Mouse (Mus musculus) forebrain, embryonic 12.5 days (tissue): Measurements from ENCODE around the gene Gdf11. TPM values are rescaled to one million over a fixed set of nuclear protein-coding genes. Genes with fewer than 3 reads are reported as not detected.

Experiments used
- ATAC-seq: fragments of 200-750 bp; cut with Nextera tagmentation; 2 replicates; pipeline ENCODE4 v1.8.0; 2017; ENCODE audit warnings: moderate TSS enrichment; ENCODE audit not compliant: low FRiP score
- H3K27ac ChIP-seq: fragments of 300-500 bp; sonication (generic); 2 replicates; pipeline ENCODE4 v1.5.1; 2016; ENCODE audit warnings: mild to moderate bottlenecking
- H3K27me3 ChIP-seq: fragments of 300-500 bp; sonication (generic); 2 replicates; pipeline ENCODE4 v1.6.1; 2016; ENCODE audit warnings: mild to moderate bottlenecking
- H3K36me3 ChIP-seq: fragments of 300-500 bp; sonication (generic); replicated peaks from 2 replicates; pipeline ENCODE4 v1.6.1; 2016; ENCODE audit warnings: mild to moderate bottlenecking
- H3K4me1 ChIP-seq: fragments of 300-500 bp; sonication (generic); 2 replicates; pipeline ENCODE4 v1.6.1; 2016
- H3K4me2 ChIP-seq: fragments of 300-500 bp; sonication (generic); 2 replicates; pipeline ENCODE4 v1.6.1; 2016; ENCODE audit warnings: mild to moderate bottlenecking, moderate library complexity
- H3K4me3 ChIP-seq: fragments of 300-500 bp; sonication (generic); replicated peaks from 2 replicates; pipeline ENCODE4 v1.5.1; 2016; ENCODE audit warnings: mild to moderate bottlenecking
- H3K9ac ChIP-seq: fragments of 300-500 bp; sonication (generic); 2 replicates; pipeline ENCODE4 v1.6.1; 2016; ENCODE audit warnings: mild to moderate bottlenecking
- H3K9me3 ChIP-seq: fragments of 300-500 bp; sonication (generic); 2 replicates; pipeline ENCODE4 v1.6.1; 2016
- WGBS: fragments of 180-500 bp; shearing (Covaris S2); methylation state at CpG from one replicate; pipeline ENCODE4 v1.1.7; 2016; 5-methylcytosine and 5-hydroxymethylcytosine counted together
- polyA plus RNA-seq: library from polyadenylated mRNA; unstranded; fragments of >200 nt; fragmentation: Nextera tagmentation; extraction: Ambion mirVana; gene quantifications from 2 replicates; pipeline ENCODE4 v1.2.1, GENCODE M21; 2016

The Gdf11 gene
- polyA plus RNA-seq, 1 experiment from 2014 or later: 9.6 TPM

DNA sequence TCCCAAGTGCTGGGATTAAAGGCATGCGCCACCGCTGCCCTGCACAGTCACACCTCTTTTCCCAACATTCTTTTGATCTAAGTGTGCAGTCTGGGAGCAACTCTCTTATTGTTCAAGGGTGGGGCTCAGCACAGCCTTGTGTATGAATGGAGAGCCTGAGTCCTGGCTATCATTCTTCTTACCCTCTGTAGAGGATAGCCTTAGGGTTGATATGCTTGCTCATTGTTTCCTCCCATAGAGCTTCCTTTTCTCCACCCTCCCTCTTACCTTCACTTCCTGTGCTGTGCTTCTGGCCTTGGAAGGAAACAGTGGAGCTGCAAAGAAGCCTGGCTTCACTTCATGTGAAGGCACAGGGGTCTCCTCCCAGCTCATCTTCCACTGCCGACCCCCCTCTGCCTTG is 9.2 kb upstream of the Gdf11 start, which contains the start of gene Cd63:
Cd63 (plus strand) TSS at position 292 of the 400 bp plus-strand sequence.
- no peak for ATAC-seq
- Histone ChIP-seq H3K27me3 (peaks cover 18% of the 10 kb centered on the region), H3K36me3 (no peaks in the 10 kb centered on the region), H3K27ac (no peak within 1 kb of the TSS), H3K4me3 (no peak within 1 kb of the TSS), H3K9ac (no peak within 1 kb of the TSS), H3K4me2 (no peak within 1 kb of the TSS), H3K9me3 (no peaks in the 10 kb centered on the region), H3K4me1 (peaks cover 7% of the 10 kb centered on the region; the same call in 1 of the 2 replicates)
- 81% methylated on average over 3 of the region's 3 CpGs for WGBS

DNA sequence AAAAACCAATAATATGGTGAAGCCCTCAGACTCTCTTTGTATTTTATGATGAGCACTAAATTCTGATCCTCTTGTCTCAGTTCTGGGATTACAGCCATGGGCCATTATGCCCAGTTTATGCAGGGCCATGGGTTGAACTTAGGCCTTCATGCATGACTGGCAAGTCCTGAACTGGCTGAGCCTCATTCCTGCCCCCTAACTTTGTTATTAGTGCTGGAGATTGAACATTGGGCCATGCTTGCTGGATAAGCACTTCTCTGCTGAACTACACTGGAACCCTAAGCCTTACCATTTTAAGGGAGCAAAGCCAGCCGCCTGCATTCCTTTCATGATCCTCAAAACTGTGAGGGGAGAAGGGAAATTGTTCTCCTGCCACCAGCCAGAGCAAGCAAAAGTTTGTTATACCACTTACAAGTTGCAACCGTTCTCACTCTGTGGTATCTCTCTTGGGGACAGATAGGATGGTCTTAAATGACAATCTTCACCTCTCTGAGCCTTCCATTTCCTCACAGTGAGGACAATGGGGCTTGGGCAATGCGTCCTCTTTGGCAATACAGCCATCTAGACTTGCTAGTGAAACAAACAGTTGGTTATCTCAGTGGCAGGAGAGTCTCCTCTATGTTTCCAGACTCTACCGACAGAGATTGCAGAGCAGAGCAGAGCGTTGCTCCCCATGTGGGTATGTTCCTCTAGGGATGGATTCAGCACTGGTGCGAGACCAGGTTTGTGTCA is 8.4 kb upstream of the Gdf11 start:
- Histone ChIP-seq H3K4me1 (peaks cover 9% of the 10 kb centered on the region; the same call in 1 of the 2 replicates), H3K27ac (no peak overlapping the region), H3K4me2 (no peak overlapping the region), H3K4me3 (no peak overlapping the region), H3K9ac (no peak overlapping the region), H3K36me3 (no peaks in the 10 kb centered on the region), H3K27me3 (peaks cover 19% of the 10 kb centered on the region), H3K9me3 (no peaks in the 10 kb centered on the region)
- no peak for ATAC-seq
- WGBS: 82% methylated on average over 6 of the region's 6 CpGs

DNA sequence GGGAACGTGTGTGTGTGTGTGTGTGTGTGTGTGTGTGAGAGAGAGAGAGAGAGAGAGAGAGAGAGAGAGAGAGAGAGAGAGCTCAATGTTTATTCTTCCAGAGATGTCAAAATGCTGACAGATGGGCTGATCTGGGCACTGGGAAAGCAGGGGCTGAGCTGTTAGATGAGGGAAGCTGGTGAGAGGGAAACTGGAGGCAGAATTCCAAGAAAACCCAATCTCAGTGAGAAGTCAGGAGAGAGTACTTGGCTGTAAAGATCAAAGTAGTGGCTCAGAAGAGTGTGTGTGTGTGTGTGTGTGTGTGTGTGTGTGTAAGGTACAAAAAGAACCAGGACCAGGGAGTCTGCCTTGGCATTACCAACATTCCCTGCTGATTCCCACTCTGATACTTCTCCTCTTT is 6.0 kb upstream of the Gdf11 start:
- Histone ChIP-seq H3K4me3 (no peak overlapping the region), H3K36me3 (no peaks in the 10 kb centered on the region), H3K4me2 (no peak overlapping the region), H3K9me3 (no peaks in the 10 kb centered on the region), H3K27ac (no peak overlapping the region), H3K27me3 (peaks cover 25% of the 10 kb centered on the region), H3K9ac (no peak overlapping the region), H3K4me1 (peaks cover 16% of the 10 kb centered on the region)
- 13% methylated on average over 1 of the region's 1 CpGs for WGBS
- ATAC-seq: no peak

DNA sequence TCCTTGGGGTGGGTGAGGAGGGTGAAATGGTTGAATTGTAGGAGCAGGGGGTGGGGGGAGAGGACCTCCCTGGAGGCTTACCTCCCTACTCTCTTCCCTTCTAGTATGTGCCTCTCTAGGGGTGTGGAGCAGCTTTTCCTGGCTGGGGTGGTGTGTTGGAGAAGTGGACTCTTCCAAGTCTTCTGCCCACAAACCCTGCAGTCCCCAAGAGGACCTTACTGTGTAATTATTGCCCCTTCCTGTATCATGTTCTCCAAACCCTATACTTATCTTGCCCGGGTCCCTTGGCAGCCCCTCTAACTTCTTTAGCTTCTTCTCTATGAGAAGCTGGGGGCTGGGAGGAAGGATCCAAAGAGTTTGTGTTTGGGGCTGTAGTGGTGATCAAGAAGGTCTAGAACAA is 5.3 kb upstream of the Gdf11 start:
- WGBS: 37% methylated on average over 1 of the region's 1 CpGs

DNA sequence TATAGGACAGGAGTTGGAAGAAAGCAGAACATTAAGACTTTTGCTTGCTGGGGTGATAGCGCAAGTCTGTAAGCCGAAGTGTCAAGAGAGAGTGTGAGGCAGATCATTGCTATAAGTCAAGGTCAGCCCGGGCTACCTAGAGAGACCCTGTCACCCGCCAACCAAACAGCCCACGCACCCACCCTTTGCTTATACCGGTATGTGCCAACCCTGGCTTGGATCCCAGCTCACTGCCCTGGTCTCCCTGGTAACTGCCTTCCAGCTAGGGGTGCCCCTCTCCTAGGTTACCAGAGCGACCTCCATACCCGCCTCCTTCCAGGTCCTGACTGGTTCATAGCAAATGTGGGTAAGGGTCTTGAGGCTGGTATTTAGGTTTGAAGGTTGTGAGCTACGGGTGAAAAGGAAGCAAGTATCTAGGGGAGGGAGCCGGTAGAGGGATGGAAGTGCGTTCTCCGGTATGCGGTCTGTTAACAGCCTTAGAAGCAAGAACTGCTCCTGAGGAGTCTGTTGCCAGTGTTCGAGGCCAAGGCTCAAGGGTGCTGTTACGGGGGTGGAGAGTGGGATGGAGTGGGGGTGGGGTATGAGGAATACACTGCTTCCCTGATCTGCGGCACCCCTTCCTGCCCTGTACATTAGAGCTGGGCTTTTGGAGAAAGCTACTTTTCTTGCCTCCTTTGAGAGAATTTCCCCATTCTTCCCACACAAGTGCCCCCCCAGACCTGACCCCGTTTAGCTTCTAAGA is 4.6 kb upstream of the Gdf11 start:
- H3K4me3 ChIP-seq: no peak overlapping the region

More for the DNA sequence above, 5.3 kb upstream of the Gdf11 start:
- Histone ChIP-seq H3K4me3 (no peak overlapping the region), H3K36me3 (no peaks in the 10 kb centered on the region), H3K4me1 (peaks cover 20% of the 10 kb centered on the region), H3K9me3 (no peaks in the 10 kb centered on the region), H3K4me2 (0 out of 2 replicates have a peak overlapping the region, but pooled peaks have one; percentile 22), H3K27ac (no peak overlapping the region), H3K9ac (no peak overlapping the region), H3K27me3 (peaks cover 25% of the 10 kb centered on the region)
- no peak for ATAC-seq

DNA sequence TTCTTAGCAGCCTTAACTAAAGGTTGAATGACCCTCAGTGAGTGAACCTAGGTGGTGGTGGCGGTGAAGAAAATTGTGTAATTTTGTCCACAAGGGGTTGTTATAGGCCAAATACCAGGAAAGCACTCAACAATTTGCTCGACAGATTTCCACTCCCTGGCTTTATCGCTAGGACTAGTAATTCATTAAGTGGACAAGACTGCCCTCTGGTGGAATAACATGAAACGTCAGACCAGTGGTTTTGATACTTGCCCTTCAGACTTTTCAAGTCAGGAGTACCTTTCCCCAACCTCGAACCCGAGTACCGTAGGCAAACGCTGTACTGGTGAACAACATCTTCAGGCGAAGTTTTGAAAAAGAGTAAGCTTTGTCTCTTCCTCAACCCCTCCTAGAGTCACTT is 3.9 kb upstream of the Gdf11 start:
- under 1% methylated on average over 9 of the region's 9 CpGs for WGBS

More for the DNA sequence above, 4.6 kb upstream of the Gdf11 start:
- H3K9me3 ChIP-seq: no peaks in the 10 kb centered on the region
- WGBS: 3% methylated on average over 17 of the region's 17 CpGs
- peaks cover 20% of the 10 kb centered on the region for H3K4me1 ChIP-seq
- no peak overlapping the region; the same call in 1 of the 2 replicates for H3K9ac ChIP-seq
- peaks cover 25% of the 10 kb centered on the region for H3K27me3 ChIP-seq
- no peaks in the 10 kb centered on the region for H3K36me3 ChIP-seq
- no peak overlapping the region for H3K27ac ChIP-seq
- peak overlapping the region; percentile 22 for H3K4me2 ChIP-seq
- no peak for ATAC-seq

DNA sequence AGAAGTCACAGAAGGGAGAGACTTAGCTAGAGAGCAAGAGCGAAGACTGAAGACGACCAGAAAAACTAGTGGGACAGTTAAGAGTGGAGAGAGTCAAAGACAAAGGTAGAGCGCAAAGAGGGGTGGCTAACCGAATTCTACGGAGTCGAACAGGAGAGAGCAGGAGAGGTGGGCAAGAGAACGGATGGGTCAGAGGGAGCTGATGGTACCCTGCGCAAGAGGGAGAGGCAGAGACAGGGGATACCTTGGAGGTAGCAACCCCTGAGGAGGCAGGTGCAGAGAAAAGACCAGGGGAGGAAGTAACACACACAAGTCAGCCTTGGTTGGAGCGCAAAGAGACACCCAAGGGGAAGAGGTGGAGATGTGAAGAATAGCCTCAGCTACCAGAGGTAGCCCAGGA is 728 bp upstream of the Gdf11 start:
- Histone ChIP-seq H3K4me1 (peaks cover 51% of the 10 kb centered on the region), H3K4me3 (peak overlapping the region; percentile 78), H3K9ac (peak overlapping the region; percentile 84), H3K9me3 (no peaks in the 10 kb centered on the region), H3K27me3 (peaks cover 22% of the 10 kb centered on the region), H3K4me2 (peak overlapping the region; percentile 91), H3K27ac (peak overlapping the region; percentile 95), H3K36me3 (peaks cover 8% of the 10 kb centered on the region)
- peak; percentile 18 for ATAC-seq
- WGBS: under 1% methylated on average over 9 of the region's 9 CpGs

More for the DNA sequence above, 3.9 kb upstream of the Gdf11 start:
- H3K9ac ChIP-seq: no peak overlapping the region
- peaks cover 25% of the 10 kb centered on the region for H3K27me3 ChIP-seq
- H3K4me1 ChIP-seq: peaks cover 23% of the 10 kb centered on the region
- no peak overlapping the region for H3K27ac ChIP-seq
- H3K9me3 ChIP-seq: no peaks in the 10 kb centered on the region
- H3K4me2 ChIP-seq: peak overlapping the region; percentile 22
- no peak overlapping the region for H3K4me3 ChIP-seq
- no peaks in the 10 kb centered on the region for H3K36me3 ChIP-seq
- ATAC-seq: no peak

DNA sequence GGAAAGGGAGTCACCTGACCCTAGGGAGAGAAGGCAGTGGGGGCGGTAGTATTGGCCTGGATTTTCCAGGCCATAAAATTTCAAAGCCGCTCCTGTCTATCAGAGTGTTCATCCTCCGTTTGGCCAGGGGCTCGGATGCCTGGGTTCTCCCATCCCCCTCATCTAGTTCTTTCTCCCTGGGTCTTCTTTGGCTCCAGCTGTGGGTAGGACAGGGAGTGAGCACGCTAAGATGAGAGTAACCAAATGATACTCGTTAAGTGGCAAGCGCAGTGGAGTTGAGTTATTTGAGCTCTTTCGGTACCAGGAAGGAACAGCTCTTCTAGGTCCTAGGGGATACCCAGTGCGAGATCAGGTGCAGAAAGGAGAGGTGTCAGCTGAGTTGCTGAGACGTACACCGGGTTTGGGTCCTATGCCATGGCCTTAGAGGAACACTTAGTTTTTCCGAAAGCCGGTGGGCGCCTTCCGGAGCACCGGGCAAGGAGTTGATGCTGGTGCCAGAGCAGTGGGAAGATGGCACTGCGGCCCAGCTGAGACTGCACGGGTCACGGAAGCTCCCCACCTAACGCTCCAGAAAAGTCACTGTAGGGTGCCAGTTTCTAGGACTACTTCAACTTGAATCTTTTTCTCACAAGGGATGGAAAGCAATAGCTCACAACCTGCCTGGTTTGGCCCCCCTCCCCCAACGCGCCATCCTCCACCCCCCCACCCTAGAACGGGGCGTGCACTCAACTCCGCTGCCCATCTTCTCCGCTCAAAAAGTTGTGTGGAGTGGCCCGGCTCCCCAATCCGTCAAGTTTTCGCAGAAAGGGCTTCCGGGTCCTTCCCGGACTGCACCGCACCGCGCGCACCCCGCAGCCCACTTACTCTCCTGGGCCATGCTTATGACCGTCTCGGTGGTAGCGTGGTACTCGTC is 879 bp downstream of the Gdf11 start:
- Histone ChIP-seq H3K4me2 (peak overlapping the region; percentile 91), H3K9ac (peak overlapping the region; percentile 84), H3K27me3 (peaks cover 7% of the 10 kb centered on the region), H3K4me3 (peak overlapping the region; percentile 78), H3K27ac (peak overlapping the region; percentile 95), H3K9me3 (no peaks in the 10 kb centered on the region), H3K4me1 (peaks cover 44% of the 10 kb centered on the region), H3K36me3 (peaks cover 24% of the 10 kb centered on the region)
- ATAC-seq: no peak; the same call in 1 of the 2 replicates
- under 1% methylated on average over 40 of the region's 40 CpGs for WGBS

DNA sequence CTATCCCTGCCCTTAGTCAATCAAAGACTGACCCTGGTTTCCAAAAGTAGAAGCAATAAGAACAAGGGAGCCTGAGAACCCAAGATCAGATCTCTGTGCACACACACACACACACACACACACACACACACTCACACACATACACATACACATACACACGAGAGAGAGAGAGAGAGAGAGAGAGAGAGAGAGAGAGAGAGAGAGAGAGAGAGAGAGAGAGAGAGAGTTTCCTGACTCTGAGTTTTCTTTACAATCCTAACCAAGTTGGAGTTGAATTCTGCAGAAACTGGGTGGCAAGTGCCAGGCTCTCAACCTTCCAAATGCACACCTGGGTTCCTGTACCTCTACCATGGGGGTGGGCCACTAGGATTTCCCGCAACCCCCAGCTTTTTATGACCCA is 1.7 kb downstream of the Gdf11 start:
- Histone ChIP-seq H3K4me1 (peaks cover 42% of the 10 kb centered on the region), H3K27ac (peak overlapping the region; percentile 95), H3K36me3 (peaks cover 32% of the 10 kb centered on the region), H3K4me3 (peak overlapping the region; percentile 78), H3K9ac (peak overlapping the region; percentile 84), H3K9me3 (no peaks in the 10 kb centered on the region), H3K27me3 (peaks cover 6% of the 10 kb centered on the region), H3K4me2 (peak overlapping the region; percentile 91)
- WGBS: 0% methylated on average over 2 of the region's 2 CpGs
- ATAC-seq: no peak

DNA sequence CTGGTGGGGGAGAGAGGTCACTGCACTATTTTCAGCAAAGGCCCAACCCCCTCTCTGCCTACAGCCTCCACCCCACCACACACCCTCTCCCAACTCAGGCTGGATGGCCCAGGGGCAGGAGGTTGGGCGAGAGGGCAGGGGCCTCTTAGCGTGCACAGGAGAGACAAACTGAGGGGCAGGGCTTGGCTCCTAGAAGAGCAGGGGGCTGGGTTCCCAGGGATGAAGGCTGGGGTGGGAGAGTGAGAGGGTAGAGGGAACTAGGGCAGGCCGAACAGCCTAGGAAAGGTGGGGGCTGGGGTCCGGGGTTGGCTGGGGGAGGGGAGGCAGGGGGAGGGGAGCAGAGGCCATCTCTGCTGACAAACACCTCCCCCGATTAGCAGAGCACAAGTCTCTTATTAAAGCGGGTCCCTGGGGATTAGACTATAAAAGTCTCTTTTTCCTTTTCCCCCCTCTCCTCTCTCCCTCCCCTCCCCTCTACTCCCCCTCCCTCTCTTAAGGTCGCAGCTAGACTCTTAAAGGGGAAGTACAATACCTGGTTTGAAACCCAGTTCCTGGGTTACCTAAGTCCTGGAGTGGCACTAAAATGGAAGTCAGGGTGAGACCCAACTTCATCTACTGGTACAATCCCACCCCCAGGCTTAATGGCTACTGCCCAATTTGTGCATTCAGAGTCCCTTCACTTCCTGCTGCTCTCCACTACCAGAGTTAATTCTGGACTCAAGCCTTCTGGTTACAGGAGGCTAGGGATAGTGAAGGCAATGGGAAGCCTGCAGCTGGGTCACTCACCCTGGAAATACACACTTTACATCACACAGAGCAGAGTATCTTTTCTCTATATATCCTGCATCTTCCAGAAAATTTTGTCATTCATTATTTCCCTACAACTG is 2.3 kb downstream of the Gdf11 start:
- peaks cover 2% of the 10 kb centered on the region; the same call in 1 of the 2 replicates for H3K27me3 ChIP-seq
- H3K4me1 ChIP-seq: peaks cover 42% of the 10 kb centered on the region
- peak overlapping the region; percentile 78 for H3K4me3 ChIP-seq
- peak overlapping the region; percentile 95 for H3K27ac ChIP-seq
- H3K9me3 ChIP-seq: no peaks in the 10 kb centered on the region
- WGBS: 3% methylated on average over 7 of the region's 7 CpGs
- H3K9ac ChIP-seq: peak overlapping the region; percentile 84
- peak overlapping the region; percentile 91 for H3K4me2 ChIP-seq
- peak; percentile 47 for ATAC-seq
- H3K36me3 ChIP-seq: peaks cover 35% of the 10 kb centered on the region

DNA sequence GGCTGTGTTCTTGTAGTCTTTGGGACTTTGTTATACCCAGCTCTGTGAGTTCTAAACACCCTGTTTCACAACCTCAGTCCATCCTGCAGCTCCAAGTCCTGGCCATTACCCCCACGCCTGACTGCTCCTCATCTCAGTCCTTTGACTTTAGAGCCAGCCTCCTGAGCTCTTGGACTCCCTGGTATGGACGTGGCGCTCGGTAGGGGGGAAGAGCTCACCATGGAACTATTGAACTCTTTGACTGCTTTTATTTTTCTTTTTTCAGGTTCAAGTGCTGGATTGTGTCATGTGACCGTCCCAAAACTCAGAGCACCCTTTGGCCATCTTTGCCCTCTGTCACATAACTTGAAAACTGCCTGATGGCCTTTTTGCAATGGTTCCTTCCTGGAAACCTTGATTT is 9.5 kb downstream of the Gdf11 start:
- ATAC-seq: no peak

More for the DNA sequence above, 9.5 kb downstream of the Gdf11 start:
- H3K36me3 ChIP-seq: peaks cover 72% of the 10 kb centered on the region
- no peaks in the 10 kb centered on the region for H3K4me1 ChIP-seq
- no peak overlapping the region for H3K27ac ChIP-seq
- H3K9ac ChIP-seq: no peak overlapping the region
- 74% methylated on average over 5 of the region's 5 CpGs for WGBS
- H3K4me3 ChIP-seq: no peak overlapping the region
- H3K27me3 ChIP-seq: no peaks in the 10 kb centered on the region
- H3K9me3 ChIP-seq: no peaks in the 10 kb centered on the region
- H3K4me2 ChIP-seq: no peak overlapping the region
